16 mouse cellular contexts compared by ENCODE assay signal in the genomic region with DNA sequence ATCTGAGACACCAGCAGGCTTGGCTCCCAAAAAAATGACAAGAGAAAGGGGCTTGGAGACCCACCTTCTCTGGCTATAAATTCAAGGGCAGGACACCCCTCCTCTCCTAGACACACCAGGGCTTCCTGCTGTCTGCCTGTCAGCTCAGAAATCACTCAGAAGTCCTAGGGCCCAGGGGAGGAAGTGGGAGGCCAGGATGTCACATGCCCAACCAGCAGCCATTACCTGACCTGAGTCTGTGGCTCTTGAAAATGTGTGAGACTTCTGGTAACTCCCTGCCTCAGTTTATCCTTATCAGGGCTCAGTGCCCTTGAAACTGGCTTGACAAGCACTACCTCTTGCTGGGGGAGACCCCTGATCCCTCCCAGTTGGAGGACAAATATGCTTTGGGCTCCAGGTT.
A peak's percentile ranks its signal among the peaks of the same experiment; 100 is the strongest.
DNase-seq lines count a peak whose midpoint lies in the region; ATAC-seq and TF ChIP-seq lines count a peak whose summit lies in the region.
"Had no signal": no experiment of that assay in that cellular context is flagged by ENCODE, and none has a peak within 500 bp of the region (broad histone marks: within the 10 kb centered on the region; RNA-seq: fewer than 3 reads in every experiment).

No protein-coding gene starts in this region.

- no peak overlapping the region for H3K4me2 ChIP-seq in midbrain, postnatal 0 days (ENCODE audit: low read depth, low read length, poor library complexity, severe bottlenecking)
- H3K4me2 ChIP-seq in midbrain, embryonic 14.5 days (ENCODE audit: low read length), result no peak overlapping the region
- H3K4me2 ChIP-seq: embryonic facial prominence, embryonic 12.5 days; forebrain, embryonic 12.5 days had no signal

- H3K36me3 ChIP-seq in midbrain, embryonic 10.5 days, result no peaks in the 10 kb centered on the region
- H3K36me3 ChIP-seq in midbrain, postnatal 0 days (ENCODE audit: insufficient read depth, low read length), result no peaks in the 10 kb centered on the region
- no peaks in the 10 kb centered on the region for H3K36me3 ChIP-seq in midbrain, embryonic 14.5 days (ENCODE audit: control insufficient read depth, insufficient read depth, low read length)
- H3K36me3 ChIP-seq: embryonic facial prominence, embryonic 12.5 days; forebrain, embryonic 12.5 days had no signal

- no peaks in the 10 kb centered on the region for H3K27me3 ChIP-seq in midbrain, embryonic 10.5 days (ENCODE audit: low read depth, poor library complexity, severe bottlenecking)
- H3K27me3 ChIP-seq in midbrain, postnatal 0 days (ENCODE audit: insufficient read depth, low read length), result no peaks in the 10 kb centered on the region
- H3K27me3 ChIP-seq in midbrain, embryonic 14.5 days (ENCODE audit: control insufficient read depth, insufficient read depth, low read length), result no peaks in the 10 kb centered on the region
- H3K27me3 ChIP-seq: embryonic facial prominence, embryonic 12.5 days; forebrain, embryonic 12.5 days; megakaryocyte, embryonic 14.5 days had no signal

- H3K27ac ChIP-seq in midbrain, embryonic 10.5 days (replicated peaks), result peak overlapping the region; percentile 52; the same call in 1 of the 2 replicates
- no peak overlapping the region for H3K27ac ChIP-seq in midbrain, postnatal 0 days (ENCODE audit: low read depth, low read length)
- H3K27ac ChIP-seq in olfactory bulb, adult 2 months (ENCODE audit: insufficient read depth, low read depth, low read length), result 0 out of 2 replicates have a peak overlapping the region, but pooled peaks have one; percentile 26
- no peak overlapping the region for H3K27ac ChIP-seq in midbrain, embryonic 14.5 days (replicated peaks; ENCODE audit: low read depth, low read length)
- H3K27ac ChIP-seq: embryonic facial prominence, embryonic 12.5 days; forebrain, embryonic 12.5 days had no signal

- H3K9me3 ChIP-seq in midbrain, embryonic 10.5 days (replicated peaks), result peaks cover 3% of the 10 kb centered on the region; the same call in 1 of the 2 replicates
- no peaks in the 10 kb centered on the region for H3K9me3 ChIP-seq in midbrain, postnatal 0 days (ENCODE audit: low read length)
- H3K9me3 ChIP-seq in midbrain, embryonic 14.5 days (ENCODE audit: control insufficient read depth, low read length), result no peaks in the 10 kb centered on the region
- H3K9me3 ChIP-seq: embryonic facial prominence, embryonic 12.5 days had no signal

- no peak for ATAC-seq in midbrain, postnatal 0 days (ENCODE audit: low FRiP score)
- ATAC-seq in granulocyte monocyte progenitor cell, adult 5-6 weeks (replicated peaks; ENCODE audit: poor library complexity, severe bottlenecking), result peak; percentile 69
- no peak for ATAC-seq in midbrain, embryonic 14.5 days (ENCODE audit: low FRiP score, low TSS enrichment)

- no peak overlapping the region for H3K4me3 ChIP-seq in midbrain, embryonic 10.5 days
- H3K4me3 ChIP-seq in midbrain, postnatal 0 days (ENCODE audit: low read depth, low read length), result no peak overlapping the region
- no peak overlapping the region for H3K4me3 ChIP-seq in olfactory bulb, adult 2 months (ENCODE audit: insufficient read depth, low read depth, low read length)
- no peak overlapping the region for H3K4me3 ChIP-seq in midbrain, embryonic 14.5 days (replicated peaks; ENCODE audit: low read depth, low read length)
- H3K4me3 ChIP-seq: embryonic facial prominence, embryonic 12.5 days; forebrain, embryonic 12.5 days; megakaryocyte, embryonic 14.5 days had no signal

- no peak for TF ChIP-seq CTCF in midbrain, postnatal 0 days (IDR thresholded peaks at IDR 0.05)
- TF ChIP-seq CTCF in olfactory bulb, adult 2 months (IDR thresholded peaks at IDR 0.05; ENCODE audit: insufficient read depth, low read depth, low read length), result no peak

- no peak for TF ChIP-seq POLR2A in olfactory bulb, adult 2 months (IDR thresholded peaks at IDR 0.05; ENCODE audit: insufficient read depth, low read depth, low read length)

- DNase-seq in midbrain, embryonic 10.5 days (ENCODE audit: low spot score), result no peak
- no peak for DNase-seq in midbrain, postnatal 0 days (ENCODE audit: low spot score)
- DNase-seq in T-cell, adult 2 months (ENCODE audit: low spot score), result peak; percentile 33
- no peak for DNase-seq in cerebellum, adult 9-11 months
- DNase-seq in midbrain, embryonic 14.5 days, result no peak
- no peak for DNase-seq in neural tube, embryonic 10.5 days (ENCODE audit: extremely low spot score, low spot score)
- DNase-seq: adrenal gland, adult 8-10 months; cerebellum, postnatal 14 days; heart, postnatal 4 days; kidney, postnatal 14 days; lung, adult 18-20 months had no signal

- no peak overlapping the region for H3K9ac ChIP-seq in midbrain, postnatal 0 days (replicated peaks; ENCODE audit: low read length, poor library complexity, severe bottlenecking)
- no peak overlapping the region for H3K9ac ChIP-seq in midbrain, embryonic 14.5 days (replicated peaks; ENCODE audit: low read length)
- H3K9ac ChIP-seq: embryonic facial prominence, embryonic 12.5 days; forebrain, embryonic 12.5 days had no signal

- peaks cover 4% of the 10 kb centered on the region for H3K4me1 ChIP-seq in midbrain, embryonic 10.5 days
- no peaks in the 10 kb centered on the region for H3K4me1 ChIP-seq in midbrain, postnatal 0 days (ENCODE audit: insufficient read depth, low read length)
- peaks cover 50% of the 10 kb centered on the region for H3K4me1 ChIP-seq in olfactory bulb, adult 2 months (ENCODE audit: control insufficient read depth, insufficient read depth, low read length)
- no peaks in the 10 kb centered on the region for H3K4me1 ChIP-seq in midbrain, embryonic 14.5 days (ENCODE audit: control insufficient read depth, insufficient read depth, low read length)
- H3K4me1 ChIP-seq: forebrain, embryonic 12.5 days had no signal

Comparison
In these comparisons a context has a peak if more than half of its experiments do, and no peak if none do; other contexts are left out.
1. H3K27ac ChIP-seq: peak in midbrain, embryonic 10.5 days (single experiment) and olfactory bulb, adult 2 months (single experiment); none in midbrain, postnatal 0 days (single experiment) and midbrain, embryonic 14.5 days (single experiment).